Mouse (Mus musculus) megakaryocyte, embryonic 14.5 days (primary cell): ENCODE data around the gene Bag6. TPM values are rescaled to one million over a fixed set of nuclear protein-coding genes. Genes with fewer than 3 reads are reported as not detected.

Experiments used
- H3K27me3 ChIP-seq: replicated peaks from 2 replicates; pipeline ENCODE3; 2012; ENCODE audit warnings: inconsistent platforms
- H3K36me3 ChIP-seq: replicated peaks from 2 replicates; pipeline ENCODE3; 2012; ENCODE audit warnings: low read length, inconsistent platforms, mixed read lengths
- H3K4me1 ChIP-seq: 2 replicates; pipeline ENCODE4 v1.6.1; 2012; ENCODE audit warnings: inconsistent platforms
- H3K4me3 ChIP-seq: replicated peaks from 2 replicates; pipeline ENCODE3; 2012; ENCODE audit warnings: moderate library complexity, mild to moderate bottlenecking, inconsistent platforms
- H3K9me3 ChIP-seq: 2 replicates; pipeline ENCODE4 v1.6.1; 2012; ENCODE audit warnings: inconsistent platforms
- FLI1 ChIP-seq: IDR thresholded peaks from 2 replicates; pipeline ENCODE4 v1.6.1; 2012; ENCODE audit warnings: low read length, inconsistent platforms, mixed read lengths
- GATA1 ChIP-seq: IDR thresholded peaks from 3 replicates; pipeline ENCODE4 v1.6.1; 2012; ENCODE audit warnings: mixed read lengths, low read length, inconsistent platforms, borderline replicate concordance
- polyA plus RNA-seq: library from polyadenylated mRNA; stranded (reverse); fragments of >175 nt; gene quantifications from 2 replicates; pipeline ENCODE4 v1.2.3, GENCODE M21; 2012; ENCODE audit warnings: low replicate concordance; ENCODE audit not compliant: insufficient read depth

Gene Bag6
- polyA plus RNA-seq, 1 experiment = 613 TPM

DNA sequence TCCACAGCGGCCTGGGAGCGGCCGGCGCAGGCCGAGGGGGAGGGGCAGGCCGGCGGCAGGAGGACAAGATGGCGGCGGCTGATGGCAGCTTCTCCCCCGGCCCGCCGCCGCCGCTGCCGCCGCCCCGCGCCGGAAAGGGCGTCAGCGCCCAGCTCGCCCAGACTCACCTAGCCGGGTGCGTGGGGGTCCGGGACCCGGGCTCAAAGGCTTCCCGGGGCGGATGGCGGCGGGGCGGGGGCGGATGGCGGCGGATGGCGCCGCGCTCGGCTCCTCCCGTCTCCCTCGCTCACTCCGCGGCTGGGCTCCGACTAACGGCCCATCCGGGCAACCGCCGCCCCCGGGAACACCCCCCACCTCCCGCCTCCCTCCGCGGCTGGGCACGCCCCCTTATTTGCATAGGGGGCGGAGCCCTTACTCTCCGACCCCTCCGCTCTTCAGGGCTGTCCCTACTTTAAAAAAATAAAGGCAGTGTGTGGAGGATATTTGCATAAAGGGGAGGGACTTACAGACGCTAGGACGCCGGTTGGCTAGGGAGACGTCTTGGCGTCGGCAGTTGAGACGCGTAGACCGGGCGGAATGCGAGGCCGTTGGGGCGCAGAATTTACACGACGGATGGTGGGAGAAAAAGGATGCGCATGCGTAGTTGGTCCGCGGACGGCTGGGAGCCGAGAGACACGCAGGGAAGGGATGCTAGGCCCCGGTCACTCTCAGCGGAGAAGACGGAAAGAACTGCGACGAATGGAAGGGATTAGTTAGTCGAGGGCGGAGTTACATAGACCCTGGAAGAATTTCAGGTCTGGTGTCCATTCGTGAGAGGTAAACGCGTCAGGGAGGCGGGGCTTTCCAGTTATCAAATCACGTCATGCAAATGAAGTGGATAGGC, 29.8 kb downstream of the Bag6 start, which contains the start of gene Prrc2a:
Gene Prrc2a (minus strand): TSS at position 330 of the 883 bp plus-strand sequence.
- Histone ChIP-seq H3K9me3 (no peaks in the 10 kb centered on the region), H3K27me3 (no peaks in the 10 kb centered on the region), H3K4me1 (peaks cover 61% of the 10 kb centered on the region), H3K36me3 (peaks cover 42% of the 10 kb centered on the region), H3K4me3 (peak within 1 kb of the TSS; percentile 96)
- TF ChIP-seq GATA1 (0 out of 3 replicates have a peak, but pooled peaks have one; percentile 4), FLI1 (no peak)

DNA sequence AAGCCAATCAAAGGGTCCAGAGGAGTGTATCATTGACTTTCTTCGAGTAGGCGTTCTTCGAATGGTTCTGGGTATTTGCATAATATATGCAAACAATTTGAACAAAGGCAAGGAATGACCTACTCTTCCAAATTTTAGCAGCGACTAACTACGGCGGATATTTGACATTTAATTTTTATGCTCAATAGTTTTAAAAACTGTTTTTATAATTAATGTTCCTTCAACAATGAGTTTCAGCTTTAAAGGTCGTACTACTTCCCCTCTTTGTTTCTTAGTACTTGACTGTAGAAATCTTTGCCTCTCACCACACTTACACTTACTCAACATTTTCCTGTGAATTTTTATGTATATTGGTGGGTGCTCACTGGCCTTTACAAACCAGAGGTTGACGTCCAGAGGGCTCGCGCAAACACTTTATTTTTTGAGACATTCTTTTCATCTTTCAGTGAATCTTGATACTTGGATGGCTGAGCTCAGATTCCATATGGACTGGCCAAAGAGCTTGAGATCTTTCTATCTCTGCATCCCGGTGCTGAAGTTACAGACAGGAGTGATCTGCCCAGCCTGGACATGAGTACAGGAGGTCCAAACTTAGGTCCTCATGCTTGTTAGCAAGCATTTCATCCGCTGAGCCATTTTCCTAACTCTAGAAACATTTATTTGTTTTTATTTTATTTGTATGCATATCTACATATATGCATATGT, 30.6 kb downstream of the Bag6 start:
- no peaks in the 10 kb centered on the region for H3K9me3 ChIP-seq
- peaks cover 60% of the 10 kb centered on the region for H3K4me1 ChIP-seq
- H3K27me3 ChIP-seq = no peaks in the 10 kb centered on the region
- no peak for TF ChIP-seq GATA1
- TF ChIP-seq FLI1 = no peak
- H3K4me3 ChIP-seq = peak overlapping the region; percentile 96
- peaks cover 34% of the 10 kb centered on the region for H3K36me3 ChIP-seq

DNA sequence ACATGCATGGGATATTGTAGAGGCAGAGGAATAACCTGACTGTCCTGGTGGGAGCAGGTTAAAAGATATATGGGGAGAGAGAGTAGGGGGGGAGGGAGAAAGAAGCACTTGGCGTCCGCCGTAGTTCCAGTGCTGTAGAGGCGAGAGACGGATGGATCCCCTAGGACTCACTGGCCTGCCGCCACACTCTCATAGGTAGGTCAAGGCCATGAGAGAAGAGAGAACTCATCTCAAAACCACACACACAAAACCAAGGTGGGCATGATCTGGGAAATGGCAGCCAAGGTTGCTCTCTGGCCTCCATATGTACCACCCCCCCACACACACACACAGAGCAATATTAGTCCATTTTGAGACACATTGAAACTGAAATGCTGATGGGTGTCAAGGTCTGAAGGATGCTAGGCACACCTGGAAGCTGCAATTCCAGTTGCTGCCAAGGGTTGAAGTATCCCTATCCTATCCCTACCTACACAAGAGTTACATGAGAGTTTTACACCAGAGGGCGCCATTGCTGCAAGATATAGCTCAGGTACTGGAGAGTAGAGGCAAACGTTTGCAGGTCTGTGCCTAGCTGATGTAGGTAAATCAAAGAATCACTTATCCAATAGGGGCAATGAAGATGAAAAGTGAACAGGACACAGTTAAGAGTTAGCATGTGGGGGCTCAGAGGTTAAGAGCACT, 31.5 kb downstream of the Bag6 start:
- TF ChIP-seq FLI1 (no peak), GATA1 (no peak)
- H3K9me3 ChIP-seq = no peaks in the 10 kb centered on the region
- peak overlapping the region; percentile 96 for H3K4me3 ChIP-seq
- no peaks in the 10 kb centered on the region for H3K27me3 ChIP-seq
- peaks cover 51% of the 10 kb centered on the region for H3K4me1 ChIP-seq
- H3K36me3 ChIP-seq = peaks cover 25% of the 10 kb centered on the region

DNA sequence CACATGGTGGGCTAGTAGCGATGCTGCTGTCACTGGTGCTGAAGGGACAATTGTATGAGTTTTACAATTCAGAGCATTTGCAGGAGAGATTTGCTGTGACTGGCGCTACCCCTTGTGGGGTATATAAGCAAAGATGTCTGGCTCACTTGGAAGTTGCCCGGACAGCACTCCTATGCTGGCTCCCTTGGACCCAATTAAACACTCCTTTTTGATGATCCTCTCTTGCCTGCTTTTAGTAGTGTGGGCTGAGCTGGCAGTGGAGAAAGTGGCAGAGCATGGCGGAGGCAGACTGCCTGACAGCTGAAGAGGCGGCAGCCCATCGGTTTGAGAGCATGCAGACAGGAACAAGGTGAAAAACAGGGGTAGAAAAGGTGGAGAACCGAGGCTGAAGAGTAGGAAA, 32.8 kb downstream of the Bag6 start:
- H3K27me3 ChIP-seq = no peaks in the 10 kb centered on the region
- H3K9me3 ChIP-seq = no peaks in the 10 kb centered on the region
- no peak for TF ChIP-seq GATA1
- no peak for TF ChIP-seq FLI1
- H3K4me3 ChIP-seq = no peak overlapping the region
- H3K36me3 ChIP-seq = peaks cover 12% of the 10 kb centered on the region
- H3K4me1 ChIP-seq = peaks cover 49% of the 10 kb centered on the region

DNA sequence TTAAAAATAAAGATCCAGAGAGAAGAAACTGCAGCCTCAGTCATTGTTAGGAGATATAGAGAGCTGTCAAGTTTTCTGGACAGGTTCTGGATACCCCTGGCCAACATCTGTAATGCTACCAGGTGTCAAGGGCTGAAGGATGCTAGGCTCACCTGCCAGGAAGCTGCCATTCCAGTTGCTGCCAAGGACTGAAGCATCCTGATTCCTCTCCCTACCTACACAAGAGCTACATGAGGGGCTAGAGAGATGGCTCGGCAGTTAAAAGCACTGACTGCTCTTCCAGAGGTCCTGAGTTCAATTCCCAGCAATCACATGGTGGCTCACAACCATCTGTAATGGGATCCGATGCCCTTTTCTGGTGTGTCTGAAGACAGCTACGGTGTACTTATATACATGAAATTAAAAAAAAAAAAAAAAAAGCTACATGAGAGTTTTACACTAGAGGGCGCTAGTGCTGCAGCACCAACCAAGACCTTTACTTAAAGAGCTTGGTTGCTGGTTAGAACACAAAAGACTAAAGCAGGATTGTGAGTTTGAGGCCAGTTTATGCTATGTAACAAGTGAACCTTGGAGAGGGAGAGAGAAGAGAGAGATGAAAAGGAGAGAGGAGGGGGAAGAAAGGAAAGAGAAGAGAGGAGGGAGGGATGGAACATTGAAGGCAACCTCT, 33.7 kb downstream of the Bag6 start:
- Histone ChIP-seq H3K4me3 (no peak overlapping the region), H3K4me1 (peaks cover 50% of the 10 kb centered on the region), H3K27me3 (no peaks in the 10 kb centered on the region), H3K9me3 (no peaks in the 10 kb centered on the region), H3K36me3 (peaks cover 6% of the 10 kb centered on the region)
- TF ChIP-seq FLI1 (no peak), GATA1 (no peak)

DNA sequence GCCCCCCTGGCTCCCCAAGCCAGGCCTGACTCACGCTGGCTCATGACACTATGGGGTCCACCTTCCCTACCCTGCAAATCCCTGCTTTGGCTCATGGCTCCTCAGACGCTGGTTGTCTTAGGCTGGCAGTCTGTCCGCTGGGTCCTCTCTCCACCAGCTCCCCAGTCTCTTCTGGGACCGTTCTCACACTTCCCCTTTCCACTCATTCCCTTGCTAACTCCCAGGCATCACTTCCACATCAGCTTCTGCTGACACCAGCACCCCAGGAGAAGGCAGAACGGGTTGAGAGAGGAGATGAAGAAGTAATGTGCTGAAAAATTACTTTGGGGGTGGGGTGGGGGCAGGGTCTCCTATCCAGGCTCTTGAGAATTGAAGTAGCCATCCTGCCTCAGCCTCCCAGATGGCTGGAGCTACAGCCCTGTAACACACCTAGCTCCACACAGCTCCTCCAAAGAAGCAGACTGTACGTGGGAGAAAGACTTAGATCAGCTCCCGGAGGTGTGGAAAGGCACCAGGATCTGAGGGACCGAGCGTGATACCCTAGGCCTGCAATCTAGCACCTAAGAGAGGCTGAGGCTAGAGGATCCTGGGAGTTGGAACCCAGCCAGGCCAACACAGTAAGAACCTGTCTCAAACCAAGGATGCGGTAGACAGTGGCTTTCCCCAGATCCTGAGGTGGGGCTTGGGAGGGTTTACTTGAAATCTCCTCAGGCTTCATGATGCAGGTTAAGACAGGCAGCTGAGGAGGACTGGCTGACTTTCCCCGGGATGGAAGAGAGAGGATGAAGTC, 37.7 kb downstream of the Bag6 start:
- Histone ChIP-seq H3K4me3 (peak overlapping the region; percentile 78), H3K27me3 (no peaks in the 10 kb centered on the region), H3K4me1 (peaks cover 53% of the 10 kb centered on the region), H3K36me3 (peaks cover 5% of the 10 kb centered on the region), H3K9me3 (no peaks in the 10 kb centered on the region)
- TF ChIP-seq FLI1 = no peak
- TF ChIP-seq GATA1 = no peak

DNA sequence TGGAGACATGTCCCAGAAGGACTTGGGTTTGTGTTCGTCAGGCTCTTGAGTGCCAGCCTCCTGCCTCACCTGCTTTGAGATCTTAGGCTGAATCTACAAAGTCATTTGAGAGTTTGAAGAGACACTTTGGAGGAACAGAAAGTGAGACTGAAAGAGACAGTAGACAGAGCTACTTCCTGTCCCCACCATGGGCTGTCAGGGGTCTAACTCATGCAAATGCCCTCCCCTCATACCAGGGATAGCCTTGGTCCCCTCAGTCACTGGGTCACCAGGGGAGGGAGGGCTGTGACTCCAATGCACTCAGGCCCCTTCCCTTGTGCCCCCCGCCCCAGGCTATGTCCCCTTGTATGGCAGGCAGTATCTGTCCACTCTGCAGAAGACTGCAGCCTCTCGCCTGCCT, 38.4 kb downstream of the Bag6 start:
- no peak for TF ChIP-seq FLI1
- no peaks in the 10 kb centered on the region for H3K27me3 ChIP-seq
- peaks cover 51% of the 10 kb centered on the region for H3K4me1 ChIP-seq
- H3K9me3 ChIP-seq = no peaks in the 10 kb centered on the region
- H3K36me3 ChIP-seq = peaks cover 4% of the 10 kb centered on the region
- peak overlapping the region; percentile 80 for H3K4me3 ChIP-seq

DNA sequence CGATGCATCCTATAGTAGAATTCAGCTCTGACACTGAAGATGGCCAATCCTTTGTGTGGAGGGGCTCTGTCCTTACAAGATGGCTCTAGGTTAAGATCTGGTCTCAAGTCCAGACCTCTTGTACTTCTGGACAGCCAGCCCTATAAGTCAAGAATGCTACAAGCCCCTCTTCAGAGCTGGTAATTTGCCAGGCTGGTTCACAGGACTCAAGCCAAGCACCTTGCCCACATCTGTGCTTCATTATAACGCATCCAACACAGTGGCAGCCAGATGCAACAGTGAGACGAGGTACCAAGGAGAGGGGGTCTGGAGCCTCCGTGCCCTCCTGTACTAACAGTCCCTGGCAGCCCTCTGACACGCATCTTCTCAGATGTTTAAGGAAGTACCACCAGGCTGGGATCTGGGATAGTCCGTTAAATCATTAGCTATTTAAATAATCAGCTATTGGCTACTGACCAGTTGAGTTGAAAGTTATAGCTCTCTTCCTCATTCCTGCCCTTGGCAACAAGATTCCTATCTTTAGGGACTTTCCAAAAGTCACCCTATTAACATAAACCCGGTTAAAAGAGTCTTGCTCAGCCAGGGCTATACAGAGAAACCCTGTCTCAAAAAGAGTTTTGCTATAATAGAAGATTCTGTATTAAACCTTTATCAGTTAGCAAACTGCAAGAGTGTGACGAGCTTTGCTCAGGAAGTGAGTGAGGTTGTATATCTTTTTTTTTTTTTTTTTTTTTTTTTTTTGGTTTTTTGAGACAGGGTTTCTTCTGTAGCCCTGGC, 39.4 kb downstream of the Bag6 start:
- H3K36me3 ChIP-seq = peaks cover 9% of the 10 kb centered on the region
- H3K4me1 ChIP-seq = peaks cover 52% of the 10 kb centered on the region
- H3K4me3 ChIP-seq = peak overlapping the region; percentile 19
- H3K27me3 ChIP-seq = no peaks in the 10 kb centered on the region
- no peaks in the 10 kb centered on the region for H3K9me3 ChIP-seq
- no peak for TF ChIP-seq GATA1
